In genomic region chr9:28420808-28421207, GRCm38 (mm10) we compare ENCODE assay signal across 22 mouse cellular contexts.
DNase-seq lines count a peak whose midpoint lies in the region; ATAC-seq and TF ChIP-seq lines count a peak whose summit lies in the region.
"Had no signal": no experiment of that assay in that cellular context is flagged by ENCODE, and none has a peak within 500 bp of the region (broad histone marks: within the 10 kb centered on the region; RNA-seq: fewer than 3 reads in every experiment).

No protein-coding gene starts in this region.

- no peaks in the 10 kb centered on the region for H3K36me3 ChIP-seq in heart, embryonic 12.5 days
- H3K36me3 ChIP-seq: G1E had no signal

- no peak overlapping the region for H3K4me2 ChIP-seq in heart, embryonic 12.5 days

- peak overlapping the region; percentile 7; the same call in 1 of the 2 replicates for H3K27ac ChIP-seq in left cerebral cortex, adult 2 months
- no peak overlapping the region for H3K27ac ChIP-seq in heart, embryonic 12.5 days (ENCODE audit: poor library complexity, severe bottlenecking)

- WGBS in heart, embryonic 12.5 days = 75% methylated on average over 5 of the region's 5 CpGs

- no peak overlapping the region for H3K4me3 ChIP-seq in left cerebral cortex, adult 2 months
- H3K4me3 ChIP-seq in heart, embryonic 12.5 days = no peak overlapping the region

- ATAC-seq in frontal cortex, adult (ENCODE audit: low TSS enrichment) = peak; percentile 60; the same call in 1 of the 2 replicates
- ATAC-seq in heart, embryonic 12.5 days (ENCODE audit: insufficient number of reproducible peaks, low FRiP score) = no peak
- ATAC-seq: activated CD4-positive, CD25-positive, alpha-beta regulatory T cell, adult 4 months; CD4-positive, CD25-positive, alpha-beta regulatory T cell, adult 4 months; Patski had no signal

- no peaks in the 10 kb centered on the region for H3K9me3 ChIP-seq in heart, embryonic 12.5 days (replicated peaks)
- H3K9me3 ChIP-seq: G1E had no signal

- DNase-seq in frontal cortex, postnatal 36 days (ENCODE audit: low spot score in 2 of 2) = no peak
- DNase-seq in left cerebral cortex, adult 2 months (ENCODE audit: extremely low spot score in 1 of 2, low spot score in 2 of 2) = no peak
- no peak for DNase-seq in left cerebral cortex, adult 9 months (ENCODE audit: low spot score in 2 of 2)
- DNase-seq in brain, adult 2 months (ENCODE audit: low read depth, low spot score) = peak; percentile 32
- DNase-seq: adrenal gland, adult 2 months; adrenal gland, adult 8-10 months; adrenal gland, postnatal 10 days; adrenal gland, postnatal 14 days; adrenal gland, postnatal 25 days; adrenal gland, postnatal 36 days; B cell, adult 2 months; cerebellum, adult 11 months; cerebellum, adult 11-12 months; cerebellum, adult 18-20 months; cerebellum, adult 2 months had no signal

- H3K9ac ChIP-seq in heart, embryonic 12.5 days = no peak overlapping the region

- no peaks in the 10 kb centered on the region for H3K27me3 ChIP-seq in heart, embryonic 12.5 days (replicated peaks)
- H3K27me3 ChIP-seq: CH12.LX had no signal

- no peaks in the 10 kb centered on the region for H3K4me1 ChIP-seq in heart, embryonic 12.5 days (replicated peaks)

- TF ChIP-seq CTCF in left cerebral cortex, adult 2 months (IDR thresholded peaks at IDR 0.05) = no peak

- intact Hi-C loops in left cerebral cortex, adult 2 months (cut with DNase I) = loop anchor here (5.0 kb wide), 1 partner anchor 241 kb away; no protein-coding TSS in a partner anchor
